Mouse (Mus musculus) testis, adult 2 months (tissue): ENCODE data around the gene Mmp15.

ENCODE experiments used
- CTCF ChIP-seq: fragments of 200-500 bp; IDR thresholded peaks from 2 replicates; pipeline ENCODE4 v1.5.1; 2012; ENCODE audit warnings: low read depth, mild to moderate bottlenecking, inconsistent platforms, low read length, moderate library complexity; ENCODE audit not compliant: control insufficient read depth, insufficient read depth, insufficient replicate concordance
- POLR2A ChIP-seq: fragments of 200-500 bp; IDR thresholded peaks from 2 replicates; pipeline ENCODE4 v1.6.1; 2012; ENCODE audit warnings: low read depth, mild to moderate bottlenecking, inconsistent platforms, low read length, moderate library complexity; ENCODE audit not compliant: control insufficient read depth

GRCm38 (mm10) chr8:95330367-95330766, 21.7 kb upstream of the Mmp15 start:
- TF ChIP-seq CTCF (no peak), POLR2A (no peak)
